Mouse (Mus musculus) midbrain, embryonic 14.5 days (tissue): Measurements from ENCODE around the gene Gstp2. TPM values are rescaled to one million over a fixed set of nuclear protein-coding genes. Genes with fewer than 3 reads are reported as not detected.
"Not testable (repeated sequence)": the region's sequence is repeated elsewhere in the genome, so short reads cannot be mapped to it uniquely, and the experiment has no call there.

Source experiments
- ATAC-seq: fragments of 200-750 bp; cut with Nextera tagmentation; 2 replicates; pipeline ENCODE4 v1.8.0; 2017; ENCODE audit warnings: moderate number of reproducible peaks, moderate library complexity; ENCODE audit not compliant: low FRiP score, low TSS enrichment
- DNase-seq: peaks from one replicate; pipeline ENCODE4 v3.0.0-alpha.2; 2015
- H3K27ac ChIP-seq: fragments of 300-500 bp; sonication (generic); replicated peaks from 2 replicates; pipeline ENCODE4 v1.5.1; 2014; ENCODE audit warnings: mild to moderate bottlenecking, low read depth, low read length, moderate library complexity
- H3K27me3 ChIP-seq: fragments of 300-500 bp; sonication (generic); 2 replicates; pipeline ENCODE4 v1.6.1; 2014; ENCODE audit warnings: low read length, control low read depth, mixed read lengths; ENCODE audit not compliant: control insufficient read depth, insufficient read depth
- H3K36me3 ChIP-seq: fragments of 300-500 bp; sonication (generic); 2 replicates; pipeline ENCODE4 v1.6.1; 2014; ENCODE audit warnings: low read length, control low read depth; ENCODE audit not compliant: control insufficient read depth, insufficient read depth
- H3K4me1 ChIP-seq: fragments of 300-500 bp; sonication (generic); 2 replicates; pipeline ENCODE4 v1.6.1; 2014; ENCODE audit warnings: mild to moderate bottlenecking, antibody characterized with exemption, low read length, control low read depth; ENCODE audit not compliant: control insufficient read depth, insufficient read depth
- H3K4me2 ChIP-seq: fragments of 300-500 bp; sonication (generic); 2 replicates; pipeline ENCODE4 v1.6.1; 2014; ENCODE audit warnings: mild to moderate bottlenecking, low read length, moderate library complexity
- H3K4me3 ChIP-seq: fragments of 300-500 bp; sonication (generic); replicated peaks from 2 replicates; pipeline ENCODE4 v1.5.1; 2014; ENCODE audit warnings: low read depth, low read length
- H3K9ac ChIP-seq: fragments of 300-500 bp; sonication (generic); replicated peaks from 2 replicates; pipeline ENCODE4 v1.6.1; 2014; ENCODE audit warnings: mild to moderate bottlenecking, low read length, moderate library complexity
- H3K9me3 ChIP-seq: fragments of 300-500 bp; sonication (generic); 2 replicates; pipeline ENCODE4 v1.6.1; 2016; ENCODE audit warnings: low read length, control low read depth, mixed read lengths; ENCODE audit not compliant: control insufficient read depth
- WGBS: fragments of 180-500 bp; shearing (Covaris S2); extraction: QIAGEN DNeasy Blood & Tissue Kit; methylation state at CpG from one replicate; pipeline ENCODE4 v1.1.7; 2014; 5-methylcytosine and 5-hydroxymethylcytosine counted together
- polyA plus RNA-seq: library from polyadenylated mRNA; unstranded; fragments of >200 nt; fragmentation: Nextera tagmentation; extraction: Ambion mirVana; gene quantifications from 2 replicates; pipeline ENCODE4 v1.2.1, GENCODE M21; 2014

The Gstp2 gene
- polyA plus RNA-seq, 1 experiment from 2014 or later = 1.9 TPM

- H3K9ac ChIP-seq, H3K4me3 ChIP-seq, ATAC-seq, H3K4me1 ChIP-seq, DNase-seq, H3K9me3 ChIP-seq, H3K36me3 ChIP-seq, H3K4me2 ChIP-seq, H3K27me3 ChIP-seq, H3K27ac ChIP-seq: not testable (repeated sequence)
- WGBS = 67% methylated on average over 3 of the region's 11 CpGs
Observed at GRCm38 (mm10) chr19:4064501-4064900, 18.7 kb upstream of the Gstp2 start.

DNA sequence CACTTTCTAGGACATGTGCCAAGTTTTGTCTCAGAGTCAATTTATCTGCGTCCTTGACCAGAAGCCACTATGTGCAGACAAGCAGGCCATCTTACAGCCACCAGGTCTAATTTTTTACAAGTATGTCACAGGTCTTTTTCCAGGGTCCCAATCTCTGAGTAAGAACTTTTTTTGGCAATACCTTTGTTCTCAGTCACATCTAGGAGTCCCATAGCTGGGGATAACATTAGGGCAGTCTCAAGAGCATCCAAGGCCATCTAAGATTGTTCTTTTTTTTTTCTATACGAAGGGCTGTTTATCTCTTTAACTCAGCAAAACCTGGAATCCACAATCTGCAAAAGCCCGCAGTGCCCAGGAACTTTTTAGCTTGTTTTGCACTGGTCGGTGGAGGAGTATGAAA, 17.5 kb upstream of the Gstp2 start:
- H3K27me3 ChIP-seq, H3K36me3 ChIP-seq, H3K27ac ChIP-seq, DNase-seq, H3K4me1 ChIP-seq, H3K9me3 ChIP-seq, H3K9ac ChIP-seq, H3K4me2 ChIP-seq, H3K4me3 ChIP-seq, ATAC-seq: not testable (repeated sequence)
- WGBS = 90% methylated on average over 2 of the region's 4 CpGs

- ATAC-seq = no peak
- Histone ChIP-seq H3K4me1 (no peaks in the 10 kb centered on the region), H3K36me3 (no peaks in the 10 kb centered on the region), H3K9me3 (no peaks in the 10 kb centered on the region), H3K4me3 (no peak overlapping the region), H3K27me3 (no peaks in the 10 kb centered on the region), H3K4me2 (no peak overlapping the region), H3K9ac (no peak overlapping the region), H3K27ac (no peak overlapping the region)
- no peak for DNase-seq
- 90% methylated on average over 6 of the region's 6 CpGs for WGBS
Observed at GRCm38 (mm10) chr19:4060899-4061465, 15.2 kb upstream of the Gstp2 start.

DNA sequence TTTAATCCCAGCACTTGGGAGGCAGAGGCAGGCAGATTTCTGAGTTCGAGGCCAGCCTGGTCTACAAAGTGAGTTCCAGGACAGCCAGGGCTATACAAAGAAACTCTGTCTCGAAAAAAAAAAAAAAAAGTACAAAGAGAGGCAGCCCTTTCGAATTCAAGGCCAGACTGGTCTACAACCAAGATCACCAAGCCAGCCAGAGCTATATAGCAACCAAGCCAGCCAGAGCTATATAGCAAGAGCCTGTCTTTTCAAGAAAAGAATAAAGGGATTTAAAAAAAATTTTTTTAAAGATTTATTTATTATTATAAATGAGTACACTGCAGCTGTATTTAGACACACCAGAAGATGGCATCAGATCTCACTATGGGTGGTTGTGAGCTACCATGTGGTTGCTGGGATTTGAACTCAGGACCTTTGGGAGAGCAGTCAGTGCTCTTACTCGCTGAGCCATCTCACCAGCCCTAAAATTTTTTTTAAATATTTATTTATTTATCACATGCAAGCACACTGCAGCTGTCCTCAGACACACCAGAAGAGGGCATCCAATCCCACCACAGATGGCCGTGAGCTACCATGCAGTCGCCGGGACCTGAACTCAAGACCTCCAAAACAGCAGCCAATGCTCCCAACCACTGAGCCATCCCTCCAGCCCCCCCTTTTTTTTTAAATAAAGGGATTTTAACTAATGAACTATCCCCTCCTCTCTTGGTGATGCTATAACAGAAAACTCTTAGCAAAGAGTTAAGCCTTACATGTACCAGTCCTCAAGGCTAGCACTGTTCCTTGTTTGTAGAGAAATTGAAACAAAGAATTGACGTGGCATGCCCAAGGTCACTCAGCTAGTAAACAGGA, 14.4 kb upstream of the Gstp2 start:
- H3K27me3 ChIP-seq, H3K4me1 ChIP-seq: not testable (repeated sequence)
- WGBS = 82% methylated on average over 8 of the region's 8 CpGs

GRCm38 (mm10) chr19:4059069-4059740, 13.4 kb upstream of the Gstp2 start, which contains the start of gene Gstp3:
Gstp3 (minus strand) TSS chr19:4059569.
- Histone ChIP-seq H3K4me3 (no peak within 1 kb of the TSS), H3K4me1 (no peaks in the 10 kb centered on the region), H3K9me3 (no peaks in the 10 kb centered on the region), H3K27me3 (no peaks in the 10 kb centered on the region), H3K36me3 (no peaks in the 10 kb centered on the region), H3K9ac (no peak within 1 kb of the TSS), H3K27ac (no peak within 1 kb of the TSS), H3K4me2 (no peak within 1 kb of the TSS)
- ATAC-seq = no peak
- WGBS = 88% methylated on average over 15 of the region's 15 CpGs
- DNase-seq = no peak

More for the DNA sequence above, 14.4 kb upstream of the Gstp2 start:
- H3K9ac ChIP-seq, DNase-seq, H3K9me3 ChIP-seq, H3K4me2 ChIP-seq, ATAC-seq, H3K27ac ChIP-seq, H3K36me3 ChIP-seq, H3K4me3 ChIP-seq: not testable (repeated sequence)

DNA sequence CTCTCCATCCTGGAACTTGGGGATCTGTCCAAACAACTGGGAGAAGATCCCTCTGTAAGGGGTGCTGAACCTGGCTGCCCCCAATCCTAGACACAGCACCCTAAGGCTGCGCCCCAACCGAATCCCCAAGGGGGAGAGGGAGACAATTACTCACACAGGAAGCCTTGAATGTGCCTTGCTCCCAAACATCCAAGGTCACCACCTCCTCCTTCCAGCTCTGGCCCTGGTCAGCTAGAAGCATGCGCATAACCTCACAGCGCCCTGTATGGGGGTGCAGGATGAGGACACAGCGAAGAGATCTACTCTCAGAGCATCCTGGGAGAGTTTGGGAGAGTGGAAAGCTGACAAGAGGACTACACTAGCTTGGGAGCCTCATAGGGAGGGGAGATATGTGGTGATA, 12.8 kb upstream of the Gstp2 start:
- Histone ChIP-seq H3K4me2 (no peak overlapping the region), H3K9me3 (no peaks in the 10 kb centered on the region), H3K36me3 (no peaks in the 10 kb centered on the region), H3K27ac (no peak overlapping the region), H3K27me3 (no peaks in the 10 kb centered on the region), H3K4me3 (no peak overlapping the region), H3K9ac (no peak overlapping the region), H3K4me1 (no peaks in the 10 kb centered on the region)
- ATAC-seq (no peak), DNase-seq (no peak)
- WGBS = 91% methylated on average over 5 of the region's 5 CpGs

- no peaks in the 10 kb centered on the region for H3K27me3 ChIP-seq
- H3K4me1 ChIP-seq = no peaks in the 10 kb centered on the region
- ATAC-seq (no peak), DNase-seq (no peak)
- H3K27ac ChIP-seq = no peak overlapping the region
- no peaks in the 10 kb centered on the region for H3K9me3 ChIP-seq
- no peak overlapping the region for H3K4me3 ChIP-seq
- H3K36me3 ChIP-seq = no peaks in the 10 kb centered on the region
- H3K9ac ChIP-seq = no peak overlapping the region
- WGBS = 97% methylated on average over 7 of the region's 7 CpGs
- no peak overlapping the region for H3K4me2 ChIP-seq
Observed at GRCm38 (mm10) chr19:4057962-4058361, 12.1 kb upstream of the Gstp2 start.

DNA sequence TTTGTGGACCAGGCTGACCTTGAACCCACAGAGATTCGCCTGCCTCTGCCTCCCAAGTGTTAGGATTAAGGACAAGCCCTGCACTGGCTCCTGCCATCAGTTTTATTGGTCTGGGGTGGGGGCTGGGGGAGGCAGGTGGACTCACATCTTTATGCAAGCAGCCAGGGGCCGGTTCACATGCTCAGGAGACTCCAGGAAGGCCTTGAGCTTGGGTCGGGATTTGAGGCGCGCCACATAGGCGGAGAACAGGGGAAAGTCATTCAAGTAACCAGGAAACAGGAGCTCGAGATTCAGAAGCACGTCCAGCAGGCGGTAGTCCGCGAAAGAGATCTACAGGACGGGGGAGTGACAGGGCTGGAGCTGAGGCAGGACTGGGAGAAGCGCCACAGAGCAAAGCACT, 11.6 kb upstream of the Gstp2 start:
- Histone ChIP-seq H3K27me3 (no peaks in the 10 kb centered on the region), H3K27ac (no peak overlapping the region), H3K36me3 (no peaks in the 10 kb centered on the region), H3K4me3 (no peak overlapping the region), H3K9me3 (no peaks in the 10 kb centered on the region), H3K4me1 (no peaks in the 10 kb centered on the region), H3K9ac (no peak overlapping the region), H3K4me2 (no peak overlapping the region)
- 84% methylated on average over 13 of the region's 13 CpGs for WGBS
- ATAC-seq (no peak), DNase-seq (no peak)
